Mouse (Mus musculus): ENCODE results near the gene Hacd2. TPM values are rescaled to one million over a fixed set of nuclear protein-coding genes. Genes with fewer than 3 reads are reported as not detected.

Hacd2 gene
- polyA plus RNA-seq, 1 experiment: 190 TPM

Other genes starting within 250 kb of the Hacd2 start
- 57.9 and 78.1 TPM in 2 replicates for gene Adcy5, start 132.4 kb downstream of the Hacd2 start, polyA plus RNA-seq (2012; rRNA removed)